Mouse (Mus musculus) kidney, embryonic 14.5 days (tissue): ENCODE results near the gene Ube2l6. TPM values are rescaled to one million over a fixed set of nuclear protein-coding genes. Genes with fewer than 3 reads are reported as not detected.
"Not testable (repeated sequence)": the region's sequence is repeated elsewhere in the genome, so short reads cannot be mapped to it uniquely, and the experiment has no call there.

Experiments used
- ATAC-seq: fragments of 200-750 bp; cut with Nextera tagmentation; 2 replicates; pipeline ENCODE4 v1.8.0; 2017; ENCODE audit warnings: moderate number of reproducible peaks, mild to moderate bottlenecking, moderate TSS enrichment, moderate library complexity; ENCODE audit not compliant: low FRiP score, low TSS enrichment
- H3K27ac ChIP-seq: fragments of 300-500 bp; sonication (generic); 2 replicates; pipeline ENCODE4 v1.5.1; 2014; ENCODE audit warnings: low read depth, mild to moderate bottlenecking, low read length, moderate library complexity, mixed read lengths
- H3K27me3 ChIP-seq: fragments of 300-500 bp; sonication (generic); 2 replicates; pipeline ENCODE4 v1.6.1; 2014; ENCODE audit warnings: mild to moderate bottlenecking, low read length; ENCODE audit not compliant: control insufficient read depth, insufficient read depth
- H3K36me3 ChIP-seq: fragments of 300-500 bp; sonication (generic); 2 replicates; pipeline ENCODE4 v1.6.1; 2014; ENCODE audit warnings: low read length, mixed read lengths; ENCODE audit not compliant: control insufficient read depth, insufficient read depth
- H3K4me1 ChIP-seq: fragments of 300-500 bp; sonication (generic); 2 replicates; pipeline ENCODE4 v1.6.1; 2014; ENCODE audit warnings: low read length, mixed read lengths; ENCODE audit not compliant: control insufficient read depth, insufficient read depth
- H3K4me2 ChIP-seq: fragments of 300-500 bp; sonication (generic); replicated peaks from 2 replicates; pipeline ENCODE4 v1.6.1; 2014; ENCODE audit warnings: low read depth, mild to moderate bottlenecking, low read length
- H3K4me3 ChIP-seq: fragments of 300-500 bp; sonication (generic); 2 replicates; pipeline ENCODE4 v1.5.1; 2014; ENCODE audit warnings: mild to moderate bottlenecking, low read length
- H3K9ac ChIP-seq: fragments of 300-500 bp; sonication (generic); 2 replicates; pipeline ENCODE4 v1.6.1; 2014; ENCODE audit warnings: low read depth, mild to moderate bottlenecking, low read length, moderate library complexity
- H3K9me3 ChIP-seq: fragments of 300-500 bp; sonication (generic); 2 replicates; pipeline ENCODE4 v1.6.1; 2016; ENCODE audit warnings: low read length; ENCODE audit not compliant: control insufficient read depth
- WGBS: fragments of 180-500 bp; shearing (Covaris S2); extraction: QIAGEN DNeasy Blood & Tissue Kit; methylation state at CpG from one replicate; pipeline ENCODE4 v1.1.7; 2014; 5-methylcytosine and 5-hydroxymethylcytosine counted together
- polyA plus RNA-seq: library from polyadenylated mRNA; unstranded; fragments of >200 nt; fragmentation: Nextera tagmentation; extraction: Ambion mirVana; gene quantifications from 2 replicates; pipeline ENCODE4 v1.2.1, GENCODE M21; 2014

Gene Ube2l6
- polyA plus RNA-seq, 1 experiment from 2014 or later: 29.0 TPM

GRCm38 (mm10) chr2:84800304-84800703 is 1.7 kb downstream of the Ube2l6 start:
- H3K4me2 ChIP-seq: no peak overlapping the region
- peaks cover 2% of the 10 kb centered on the region; the same call in 1 of the 2 replicates for H3K9me3 ChIP-seq
- no peak for ATAC-seq
- 0 out of 2 replicates have a peak, but pooled peaks cover 4% of the 10 kb centered on the region for H3K4me1 ChIP-seq
- WGBS: 74% methylated on average over 4 of the region's 4 CpGs
- no peak overlapping the region for H3K9ac ChIP-seq
- no peak overlapping the region for H3K4me3 ChIP-seq
- H3K36me3 ChIP-seq: no peaks in the 10 kb centered on the region
- no peak overlapping the region for H3K27ac ChIP-seq
- H3K27me3 ChIP-seq: no peaks in the 10 kb centered on the region

DNA sequence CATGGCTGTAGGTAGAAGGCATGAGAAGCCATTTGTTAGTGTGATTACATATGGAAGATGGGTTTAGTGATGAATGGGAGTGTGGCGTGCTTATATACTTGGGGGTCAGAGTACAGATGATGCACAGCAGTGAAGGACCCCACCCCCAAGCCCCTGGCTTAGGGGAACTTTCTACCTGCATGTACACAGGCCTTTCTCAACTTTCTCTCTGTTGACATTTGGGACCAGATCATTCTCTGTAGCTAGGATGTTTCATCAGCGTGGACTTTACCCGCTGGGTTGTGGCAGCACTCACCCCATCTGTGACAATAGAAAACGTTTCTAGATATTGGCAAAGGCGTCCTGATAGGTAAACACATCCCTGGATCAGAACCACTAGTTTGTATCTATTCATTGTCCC is 2.6 kb downstream of the Ube2l6 start:
- H3K27ac ChIP-seq, H3K36me3 ChIP-seq, H3K4me3 ChIP-seq, H3K9me3 ChIP-seq, H3K4me2 ChIP-seq, H3K9ac ChIP-seq, H3K4me1 ChIP-seq, H3K27me3 ChIP-seq, ATAC-seq: not testable (repeated sequence)
- 89% methylated on average over 4 of the region's 5 CpGs for WGBS

DNA sequence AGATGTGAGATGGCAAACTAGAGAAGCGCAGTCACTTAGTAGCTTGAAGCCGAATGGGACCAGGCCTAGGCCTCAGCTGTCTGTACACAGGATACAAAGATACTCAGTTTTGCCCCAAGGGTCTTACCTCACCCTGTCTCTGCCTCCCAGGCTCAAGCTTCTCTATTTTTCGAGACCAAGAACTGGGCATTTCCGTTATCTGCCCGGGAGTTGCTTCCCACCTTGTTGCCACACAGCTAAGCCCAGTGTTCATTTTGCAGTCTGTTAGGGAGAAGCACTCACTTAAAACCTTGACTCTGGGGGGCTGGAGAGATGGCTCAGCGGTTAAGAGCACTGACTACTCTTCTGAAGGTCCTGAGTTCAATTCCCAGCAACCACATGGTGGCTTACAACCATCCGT is 5.3 kb downstream of the Ube2l6 start:
- 86% methylated on average over 7 of the region's 7 CpGs for WGBS

GRCm38 (mm10) chr2:84806546-84806945 is 7.9 kb downstream of the Ube2l6 start:
- peaks cover 5% of the 10 kb centered on the region; the same call in 1 of the 2 replicates for H3K4me1 ChIP-seq
- no peaks in the 10 kb centered on the region for H3K27me3 ChIP-seq
- ATAC-seq: no peak
- H3K4me3 ChIP-seq: no peak overlapping the region
- no peak overlapping the region for H3K4me2 ChIP-seq
- 51% methylated on average over 5 of the region's 5 CpGs for WGBS
- H3K27ac ChIP-seq: no peak overlapping the region
- H3K9me3 ChIP-seq: no peaks in the 10 kb centered on the region
- no peaks in the 10 kb centered on the region for H3K36me3 ChIP-seq
- no peak overlapping the region for H3K9ac ChIP-seq

More for the DNA sequence above, 5.3 kb downstream of the Ube2l6 start:
- Histone ChIP-seq H3K36me3 (no peaks in the 10 kb centered on the region), H3K4me2 (no peak overlapping the region), H3K4me3 (no peak overlapping the region), H3K4me1 (no peaks in the 10 kb centered on the region), H3K27me3 (no peaks in the 10 kb centered on the region), H3K27ac (no peak overlapping the region), H3K9me3 (no peaks in the 10 kb centered on the region), H3K9ac (no peak overlapping the region)
- ATAC-seq: no peak

GRCm38 (mm10) chr2:84809330-84809729 is 10.7 kb downstream of the Ube2l6 start:
- ATAC-seq: no peak
- peaks cover 5% of the 10 kb centered on the region; the same call in 1 of the 2 replicates for H3K4me1 ChIP-seq
- no peak overlapping the region for H3K4me3 ChIP-seq
- H3K9me3 ChIP-seq: no peaks in the 10 kb centered on the region
- no peaks in the 10 kb centered on the region for H3K36me3 ChIP-seq
- no peak overlapping the region for H3K27ac ChIP-seq
- no peaks in the 10 kb centered on the region for H3K27me3 ChIP-seq
- H3K9ac ChIP-seq: no peak overlapping the region
- H3K4me2 ChIP-seq: no peak overlapping the region

DNA sequence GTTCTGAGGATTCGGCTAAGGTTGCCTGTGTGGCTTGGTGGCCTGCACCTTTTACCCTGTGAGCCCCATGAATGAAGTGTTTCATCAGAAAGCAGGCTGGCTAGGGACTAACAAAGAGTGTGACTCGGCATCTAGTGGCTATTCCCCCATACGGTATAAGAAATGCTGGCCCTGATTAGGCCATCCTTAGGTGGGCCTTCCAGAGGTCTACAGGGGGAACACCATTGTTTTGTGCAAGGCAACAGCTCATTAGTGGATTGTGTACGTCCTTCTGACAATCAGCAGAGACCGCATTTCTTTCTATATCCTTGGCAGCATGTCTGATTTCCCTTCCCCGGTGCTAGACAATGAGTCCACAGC is 11.9 kb downstream of the Ube2l6 start:
- no peaks in the 10 kb centered on the region for H3K27me3 ChIP-seq
- H3K27ac ChIP-seq: no peak overlapping the region
- H3K9ac ChIP-seq: no peak overlapping the region
- H3K4me1 ChIP-seq: peaks cover 5% of the 10 kb centered on the region; the same call in 1 of the 2 replicates
- no peak overlapping the region for H3K4me3 ChIP-seq
- 83% methylated on average over 6 of the region's 6 CpGs for WGBS
- H3K4me2 ChIP-seq: no peak overlapping the region
- ATAC-seq: 0 out of 2 replicates have a peak, but pooled peaks have one; percentile 2
- H3K36me3 ChIP-seq: no peaks in the 10 kb centered on the region
- H3K9me3 ChIP-seq: no peaks in the 10 kb centered on the region

- peak overlapping the region; percentile 22; the same call in 1 of the 2 replicates for H3K4me3 ChIP-seq
- no peak overlapping the region for H3K27ac ChIP-seq
- peak; percentile 79 for ATAC-seq
- peak overlapping the region; percentile 42 for H3K4me2 ChIP-seq
- peaks cover 5% of the 10 kb centered on the region; the same call in 1 of the 2 replicates for H3K4me1 ChIP-seq
- H3K9me3 ChIP-seq: no peaks in the 10 kb centered on the region
- no peaks in the 10 kb centered on the region for H3K27me3 ChIP-seq
- 40% methylated on average over 26 of the region's 26 CpGs for WGBS
- 0 out of 2 replicates have a peak overlapping the region, but pooled peaks have one; percentile 1 for H3K9ac ChIP-seq
- no peaks in the 10 kb centered on the region for H3K36me3 ChIP-seq
Measured at GRCm38 (mm10) chr2:84810886-84811577, 12.4 kb downstream of the Ube2l6 start.

DNA sequence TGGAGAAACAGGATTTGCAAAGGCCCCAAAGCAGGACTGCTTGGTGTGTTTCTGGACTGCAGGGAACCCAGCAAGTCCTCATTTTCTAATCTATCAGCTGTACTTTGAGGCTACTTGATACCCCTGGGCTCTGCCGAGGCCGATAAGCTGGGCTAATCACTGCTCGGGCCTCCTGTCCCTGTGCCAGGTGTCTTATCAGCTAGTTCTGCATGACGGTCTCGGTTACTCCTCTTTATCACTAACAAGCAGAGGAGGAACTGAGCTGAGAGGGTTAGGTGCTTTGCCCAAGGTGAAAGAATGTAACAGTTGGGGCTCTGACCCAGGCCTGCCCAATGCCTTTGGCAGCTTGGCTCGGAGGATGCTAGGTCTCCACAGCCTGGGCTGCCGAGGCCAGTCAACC is 13.3 kb downstream of the Ube2l6 start:
- H3K27me3 ChIP-seq: no peaks in the 10 kb centered on the region
- no peak overlapping the region for H3K9ac ChIP-seq
- H3K4me1 ChIP-seq: peaks cover 5% of the 10 kb centered on the region; the same call in 1 of the 2 replicates
- 62% methylated on average over 7 of the region's 7 CpGs for WGBS
- no peaks in the 10 kb centered on the region for H3K9me3 ChIP-seq
- ATAC-seq: no peak
- no peak overlapping the region for H3K27ac ChIP-seq
- no peak overlapping the region for H3K4me2 ChIP-seq
- no peaks in the 10 kb centered on the region for H3K36me3 ChIP-seq
- H3K4me3 ChIP-seq: no peak overlapping the region

DNA sequence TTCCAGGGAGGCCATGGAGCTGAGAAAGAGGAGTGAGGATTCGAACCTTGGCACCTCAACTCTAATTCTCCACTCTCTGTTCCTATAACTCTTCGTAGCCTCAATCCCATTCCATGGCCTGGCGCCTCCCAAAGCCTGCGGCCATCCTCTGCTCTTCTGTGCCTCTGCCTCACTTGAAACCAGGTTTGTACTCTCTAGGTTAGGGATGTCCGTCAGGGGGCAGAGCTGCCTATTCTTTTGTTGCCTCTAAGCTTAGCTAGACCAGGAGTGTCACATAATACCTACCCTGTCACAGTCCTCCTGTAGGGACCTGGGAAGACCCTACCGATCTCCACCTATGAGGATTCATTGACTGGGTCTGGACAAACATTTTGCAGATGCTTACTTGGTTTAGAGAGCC is 14.0 kb downstream of the Ube2l6 start:
- no peak overlapping the region for H3K4me3 ChIP-seq
- WGBS: 75% methylated on average over 6 of the region's 6 CpGs
- H3K27ac ChIP-seq: no peak overlapping the region
- H3K4me2 ChIP-seq: no peak overlapping the region
- ATAC-seq: no peak
- no peaks in the 10 kb centered on the region for H3K9me3 ChIP-seq
- no peak overlapping the region for H3K9ac ChIP-seq
- no peaks in the 10 kb centered on the region for H3K36me3 ChIP-seq
- no peaks in the 10 kb centered on the region for H3K27me3 ChIP-seq
- H3K4me1 ChIP-seq: peaks cover 5% of the 10 kb centered on the region; the same call in 1 of the 2 replicates
